Mouse (Mus musculus): ENCODE measurements around the gene Tsr3. TPM values are rescaled to one million over a fixed set of nuclear protein-coding genes. Genes with fewer than 3 reads are reported as not detected.
"Not testable (repeated sequence)": the region's sequence is repeated elsewhere in the genome, so short reads cannot be mapped to it uniquely, and the experiment has no call there.

The Tsr3 gene
- polyA plus RNA-seq, 1 experiment from 2014 or later: 24.7 TPM

GRCm38 (mm10) chr17:25222504-25222940 lies 17.4 kb upstream of the Tsr3 start:
- 11% methylated on average over 19 of the region's 28 CpGs for WGBS
- H3K4me1 ChIP-seq (replicated peaks): peaks cover 12% of the 10 kb centered on the region
- peak overlapping the region; percentile 50 for H3K4me3 ChIP-seq
- not testable (repeated sequence) for H3K27ac ChIP-seq; H3K27me3 ChIP-seq; H3K9me3 ChIP-seq (replicated peaks)
- H3K4me2 ChIP-seq: peak overlapping the region; percentile 85
- peak; percentile 68; the same call in 1 of the 2 replicates for ATAC-seq (replicated peaks; ENCODE audit: insufficient number of reproducible peaks, insufficient read depth, low FRiP score, low read depth)
- H3K9ac ChIP-seq: 0 out of 2 replicates have a peak overlapping the region, but pooled peaks have one; percentile 30
- peaks cover 19% of the 10 kb centered on the region; the same call in 1 of the 2 replicates for H3K36me3 ChIP-seq

GRCm38 (mm10) chr17:25222951-25223601 lies 16.9 kb upstream of the Tsr3 start:
- H3K36me3 ChIP-seq: peaks cover 15% of the 10 kb centered on the region; the same call in 1 of the 2 replicates
- no peaks in the 10 kb centered on the region for H3K27me3 ChIP-seq
- ATAC-seq (replicated peaks; ENCODE audit: insufficient number of reproducible peaks, insufficient read depth, low FRiP score, low read depth): no peak
- peaks cover 12% of the 10 kb centered on the region for H3K4me1 ChIP-seq (replicated peaks)
- 52% methylated on average over 6 of the region's 6 CpGs for WGBS
- peak overlapping the region; percentile 50 for H3K4me3 ChIP-seq
- no peak overlapping the region for H3K9ac ChIP-seq
- peak overlapping the region; percentile 85 for H3K4me2 ChIP-seq
- H3K9me3 ChIP-seq (replicated peaks): no peaks in the 10 kb centered on the region
- H3K27ac ChIP-seq: no peak overlapping the region; the same call in 1 of the 2 replicates

GRCm38 (mm10) chr17:25224586-25225222 lies 15.3 kb upstream of the Tsr3 start:
- H3K9ac ChIP-seq: no peak overlapping the region
- no peaks in the 10 kb centered on the region for H3K27me3 ChIP-seq
- H3K4me1 ChIP-seq (replicated peaks): peaks cover 12% of the 10 kb centered on the region
- H3K4me2 ChIP-seq: peak overlapping the region; percentile 3; the same call in 1 of the 2 replicates
- no peak overlapping the region; the same call in 1 of the 2 replicates for H3K27ac ChIP-seq
- no peaks in the 10 kb centered on the region for H3K9me3 ChIP-seq (replicated peaks)
- H3K4me3 ChIP-seq: no peak overlapping the region
- no peak for ATAC-seq (replicated peaks; ENCODE audit: insufficient number of reproducible peaks, insufficient read depth, low FRiP score, low read depth)
- WGBS: 86% methylated on average over 7 of the region's 7 CpGs
- peaks cover 4% of the 10 kb centered on the region; the same call in 1 of the 2 replicates for H3K36me3 ChIP-seq

- 78% methylated on average over 4 of the region's 4 CpGs for WGBS
- Histone ChIP-seq H3K4me3 (no peak overlapping the region), H3K9ac (no peak overlapping the region), H3K36me3 (peaks cover 2% of the 10 kb centered on the region; the same call in 1 of the 2 replicates), H3K27ac (no peak overlapping the region), H3K27me3 (no peaks in the 10 kb centered on the region), H3K4me2 (no peak overlapping the region), H3K4me1 (replicated peaks) (peaks cover 12% of the 10 kb centered on the region), H3K9me3 (replicated peaks) (no peaks in the 10 kb centered on the region)
- ATAC-seq (replicated peaks; ENCODE audit: insufficient number of reproducible peaks, insufficient read depth, low FRiP score, low read depth): no peak
Observed at GRCm38 (mm10) chr17:25225659-25226058, 14.3 kb upstream of the Tsr3 start.

GRCm38 (mm10) chr17:25227991-25228390 lies 12.0 kb upstream of the Tsr3 start:
- ATAC-seq (replicated peaks; ENCODE audit: insufficient number of reproducible peaks, insufficient read depth, low FRiP score, low read depth): no peak

GRCm38 (mm10) chr17:25230014-25230655 lies 9.8 kb upstream of the Tsr3 start:
- H3K4me3 ChIP-seq; ATAC-seq (replicated peaks; ENCODE audit: insufficient number of reproducible peaks, insufficient read depth, low FRiP score, low read depth); H3K27me3 ChIP-seq; H3K4me2 ChIP-seq; H3K9ac ChIP-seq; H3K9me3 ChIP-seq (replicated peaks); H3K27ac ChIP-seq; H3K4me1 ChIP-seq (replicated peaks): not testable (repeated sequence)
- peaks cover 19% of the 10 kb centered on the region; the same call in 1 of the 2 replicates for H3K36me3 ChIP-seq
- WGBS: 71% methylated on average over 17 of the region's 17 CpGs

More at GRCm38 (mm10) chr17:25227991-25228390, 12.0 kb upstream of the Tsr3 start:
- Histone ChIP-seq H3K9me3 (replicated peaks) (no peaks in the 10 kb centered on the region), H3K27me3 (no peaks in the 10 kb centered on the region), H3K36me3 (peaks cover 11% of the 10 kb centered on the region; the same call in 1 of the 2 replicates), H3K4me3 (no peak overlapping the region), H3K9ac (no peak overlapping the region), H3K4me1 (replicated peaks) (no peaks in the 10 kb centered on the region), H3K4me2 (no peak overlapping the region), H3K27ac (no peak overlapping the region)
- WGBS: 85% methylated on average over 5 of the region's 5 CpGs

GRCm38 (mm10) chr17:25230700-25231099 lies 9.3 kb upstream of the Tsr3 start:
- Histone ChIP-seq H3K27me3 (no peaks in the 10 kb centered on the region), H3K4me2 (no peak overlapping the region), H3K9ac (no peak overlapping the region), H3K36me3 (peaks cover 25% of the 10 kb centered on the region), H3K4me1 (replicated peaks) (no peaks in the 10 kb centered on the region), H3K4me3 (no peak overlapping the region), H3K27ac (no peak overlapping the region), H3K9me3 (replicated peaks) (no peaks in the 10 kb centered on the region)
- no peak for ATAC-seq (replicated peaks; ENCODE audit: insufficient number of reproducible peaks, insufficient read depth, low FRiP score, low read depth)
- 92% methylated on average over 3 of the region's 3 CpGs for WGBS

GRCm38 (mm10) chr17:25231621-25232020 lies 8.3 kb upstream of the Tsr3 start:
- H3K27me3 ChIP-seq; H3K4me2 ChIP-seq; H3K9ac ChIP-seq; H3K27ac ChIP-seq; H3K4me1 ChIP-seq (replicated peaks); H3K4me3 ChIP-seq; H3K9me3 ChIP-seq (replicated peaks): not testable (repeated sequence)
- H3K36me3 ChIP-seq: peaks cover 27% of the 10 kb centered on the region
- WGBS: 86% methylated on average over 6 of the region's 11 CpGs
- ATAC-seq (replicated peaks; ENCODE audit: insufficient number of reproducible peaks, insufficient read depth, low FRiP score, low read depth): 0 out of 2 replicates have a peak, but pooled peaks have one; percentile 12

GRCm38 (mm10) chr17:25235635-25236034 lies 4.3 kb upstream of the Tsr3 start:
- Histone ChIP-seq H3K4me2 (no peak overlapping the region), H3K4me1 (replicated peaks) (peaks cover 8% of the 10 kb centered on the region), H3K9me3 (replicated peaks) (no peaks in the 10 kb centered on the region), H3K9ac (no peak overlapping the region), H3K27ac (no peak overlapping the region), H3K36me3 (peaks cover 25% of the 10 kb centered on the region), H3K4me3 (no peak overlapping the region), H3K27me3 (no peaks in the 10 kb centered on the region)
- ATAC-seq (replicated peaks; ENCODE audit: insufficient number of reproducible peaks, insufficient read depth, low FRiP score, low read depth): no peak
- 84% methylated on average over 9 of the region's 9 CpGs for WGBS

- Histone ChIP-seq H3K4me3 (no peak overlapping the region), H3K27ac (no peak overlapping the region)
- 89% methylated on average over 11 of the region's 11 CpGs for WGBS
Observed at GRCm38 (mm10) chr17:25243131-25243780, 3.3 kb downstream of the Tsr3 start.

GRCm38 (mm10) chr17:25244239-25244638 lies 4.3 kb downstream of the Tsr3 start:
- no peak for ATAC-seq (replicated peaks; ENCODE audit: insufficient number of reproducible peaks, insufficient read depth, low FRiP score, low read depth)
- Histone ChIP-seq H3K9me3 (replicated peaks) (no peaks in the 10 kb centered on the region), H3K4me2 (no peak overlapping the region), H3K4me3 (no peak overlapping the region), H3K27ac (no peak overlapping the region), H3K4me1 (replicated peaks) (peaks cover 16% of the 10 kb centered on the region), H3K27me3 (peaks cover 13% of the 10 kb centered on the region; the same call in 1 of the 2 replicates), H3K9ac (no peak overlapping the region), H3K36me3 (peaks cover 8% of the 10 kb centered on the region)
- 80% methylated on average over 16 of the region's 16 CpGs for WGBS

More at GRCm38 (mm10) chr17:25243131-25243780, 3.3 kb downstream of the Tsr3 start:
- ATAC-seq (replicated peaks; ENCODE audit: insufficient number of reproducible peaks, insufficient read depth, low FRiP score, low read depth): no peak
- H3K9ac ChIP-seq: no peak overlapping the region
- peaks cover 8% of the 10 kb centered on the region for H3K36me3 ChIP-seq
- H3K9me3 ChIP-seq (replicated peaks): no peaks in the 10 kb centered on the region
- H3K4me2 ChIP-seq: no peak overlapping the region
- peaks cover 18% of the 10 kb centered on the region for H3K4me1 ChIP-seq (replicated peaks)
- 0 out of 2 replicates have a peak, but pooled peaks cover 8% of the 10 kb centered on the region for H3K27me3 ChIP-seq
